Mouse (Mus musculus): ENCODE data around the gene Defb28. TPM values are rescaled to one million over a fixed set of nuclear protein-coding genes. Genes with fewer than 3 reads are reported as not detected.

Defb28 gene
- polyA plus RNA-seq, 1 experiment from 2014 or later = not detected

- Histone ChIP-seq H3K9me3 (no peaks in the 10 kb centered on the region), H3K27ac (replicated peaks) (no peak overlapping the region), H3K4me1 (peaks cover 3% of the 10 kb centered on the region; the same call in 1 of the 2 replicates), H3K4me3 (no peak overlapping the region), H3K27me3 (replicated peaks; ENCODE audit: low read depth, poor library complexity, severe bottlenecking) (no peaks in the 10 kb centered on the region), H3K36me3 (replicated peaks) (no peaks in the 10 kb centered on the region)
- WGBS = 84% methylated on average over 6 of the region's 6 CpGs
- DNase-seq (ENCODE audit: low spot score) = no peak
Measured at GRCm38 (mm10) chr2:152570313-152570712, 52.3 kb downstream of the Defb28 start.

Other genes with a start within 250 kb of the Defb28 start
- gene Tbc1d20, start 224.4 kb upstream of the Defb28 start, polyA plus RNA-seq (2016; fragmentation: Nextera tagmentation; extraction: Ambion mirVana) = 30.8 and 32.0 TPM in 2 replicates
- 96.2 and 98.1 TPM in 2 replicates for gene Rbck1, start 185.6 kb upstream of the Defb28 start, polyA plus RNA-seq (2016; fragmentation: Nextera tagmentation; extraction: Ambion mirVana)
- gene Trib3, start 174.2 kb upstream of the Defb28 start, polyA plus RNA-seq (2016; fragmentation: Nextera tagmentation; extraction: Ambion mirVana) = 2.5 and 3.0 TPM in 2 replicates
- 0.87 and 2.5 TPM in 2 replicates for gene Nrsn2, start 141.6 kb upstream of the Defb28 start, polyA plus RNA-seq (2016; fragmentation: Nextera tagmentation; extraction: Ambion mirVana)
- gene Sox12, start 120.2 kb upstream of the Defb28 start, polyA plus RNA-seq (2016; fragmentation: Nextera tagmentation; extraction: Ambion mirVana) = 10.6 and 11.5 TPM in 2 replicates
- 53.4 and 58.3 TPM in 2 replicates for gene Zcchc3, start 103.2 kb upstream of the Defb28 start, polyA plus RNA-seq (2016; fragmentation: Nextera tagmentation; extraction: Ambion mirVana)
- gene 6820408C15Rik, start 102.7 kb upstream of the Defb28 start, polyA plus RNA-seq (2016; fragmentation: Nextera tagmentation; extraction: Ambion mirVana) = 0.43 and 0.71 TPM in 2 replicates
- gene Defb23, start 53.6 kb upstream of the Defb28 start, polyA plus RNA-seq (2016; fragmentation: Nextera tagmentation; extraction: Ambion mirVana) = not detected in 2 replicates
- gene Defb20, start 41.2 kb upstream of the Defb28 start, polyA plus RNA-seq (2016; fragmentation: Nextera tagmentation; extraction: Ambion mirVana) = not detected in 2 replicates
- not detected in 2 replicates for gene Defb22, start 28.1 kb upstream of the Defb28 start, polyA plus RNA-seq (2016; fragmentation: Nextera tagmentation; extraction: Ambion mirVana)
- gene Defb26, start 6.6 kb upstream of the Defb28 start, polyA plus RNA-seq (2016; fragmentation: Nextera tagmentation; extraction: Ambion mirVana) = not detected in 2 replicates
- gene Defb29, start 21.8 kb downstream of the Defb28 start, polyA plus RNA-seq (2016; fragmentation: Nextera tagmentation; extraction: Ambion mirVana) = not detected in 2 replicates
- gene Gm17416, start 51.1 kb downstream of the Defb28 start, polyA plus RNA-seq (2016; fragmentation: Nextera tagmentation; extraction: Ambion mirVana) = not detected in 2 replicates
- not detected in 2 replicates for gene Defb21, start 54.5 kb downstream of the Defb28 start, polyA plus RNA-seq (2016; fragmentation: Nextera tagmentation; extraction: Ambion mirVana)
- gene Defb19, start 62.1 kb downstream of the Defb28 start, polyA plus RNA-seq (2016; fragmentation: Nextera tagmentation; extraction: Ambion mirVana) = not detected in 2 replicates
- not detected in 2 replicates for gene Defb45, start 81.1 kb downstream of the Defb28 start, polyA plus RNA-seq (2016; fragmentation: Nextera tagmentation; extraction: Ambion mirVana)
- not detected in 2 replicates for gene Defb36, start 86.1 kb downstream of the Defb28 start, polyA plus RNA-seq (2016; fragmentation: Nextera tagmentation; extraction: Ambion mirVana)
- gene Defb25, start 104.8 kb downstream of the Defb28 start, polyA plus RNA-seq (2016; fragmentation: Nextera tagmentation; extraction: Ambion mirVana) = 0.70 TPM in 1 of 2 replicates, not detected in the other
- 0.40 and 0.60 TPM in 2 replicates for gene Rem1, start 108.7 kb downstream of the Defb28 start, polyA plus RNA-seq (2016; fragmentation: Nextera tagmentation; extraction: Ambion mirVana)
- 102 and 110 TPM in 2 replicates for gene H13, start 151.2 kb downstream of the Defb28 start, polyA plus RNA-seq (2016; fragmentation: Nextera tagmentation; extraction: Ambion mirVana)
- 37.6 and 40.2 TPM in 2 replicates for gene Mcts2, start 168.8 kb downstream of the Defb28 start, polyA plus RNA-seq (2016; fragmentation: Nextera tagmentation; extraction: Ambion mirVana)
- gene Id1, start 218.0 kb downstream of the Defb28 start, polyA plus RNA-seq (2016; fragmentation: Nextera tagmentation; extraction: Ambion mirVana) = 161 and 182 TPM in 2 replicates
- 9.9 and 10.1 TPM in 2 replicates for gene Cox4i2, start 235.9 kb downstream of the Defb28 start, polyA plus RNA-seq (2016; fragmentation: Nextera tagmentation; extraction: Ambion mirVana)